Mouse (Mus musculus) lung, embryonic 14.5 days (tissue): ENCODE data around the gene Lrrn4. TPM values are rescaled to one million over a fixed set of nuclear protein-coding genes. Genes with fewer than 3 reads are reported as not detected.

Experiments used
- ATAC-seq: fragments of 200-750 bp; cut with Nextera tagmentation; 2 replicates; pipeline ENCODE4 v1.8.0; 2017; ENCODE audit warnings: mild to moderate bottlenecking, moderate TSS enrichment, moderate library complexity; ENCODE audit not compliant: insufficient read depth
- DNase-seq: peaks from one replicate; pipeline ENCODE4 v3.0.0-alpha.2; 2015
- H3K27ac ChIP-seq: fragments of 300-500 bp; sonication (generic); 2 replicates; pipeline ENCODE4 v1.5.1; 2014; ENCODE audit warnings: low read depth, mild to moderate bottlenecking, moderate library complexity
- H3K27me3 ChIP-seq: fragments of 300-500 bp; sonication (generic); 2 replicates; pipeline ENCODE4 v1.6.1; 2014; ENCODE audit warnings: low read length, control low read depth; ENCODE audit not compliant: insufficient read depth
- H3K36me3 ChIP-seq: fragments of 300-500 bp; sonication (generic); 2 replicates; pipeline ENCODE4 v1.6.1; 2014; ENCODE audit warnings: control low read depth; ENCODE audit not compliant: insufficient read depth
- H3K4me1 ChIP-seq: fragments of 300-500 bp; sonication (generic); 2 replicates; pipeline ENCODE4 v1.6.1; 2014; ENCODE audit warnings: antibody characterized with exemption, control low read depth; ENCODE audit not compliant: insufficient read depth
- H3K4me2 ChIP-seq: fragments of 300-500 bp; sonication (generic); 2 replicates; pipeline ENCODE4 v1.6.1; 2014; ENCODE audit warnings: mild to moderate bottlenecking
- H3K4me3 ChIP-seq: fragments of 300-500 bp; sonication (generic); 2 replicates; pipeline ENCODE4 v1.5.1; 2014; ENCODE audit warnings: low read depth, low read length
- H3K9ac ChIP-seq: fragments of 300-500 bp; sonication (generic); 2 replicates; pipeline ENCODE4 v1.6.1; 2014
- H3K9me3 ChIP-seq: fragments of 300-500 bp; sonication (generic); 2 replicates; pipeline ENCODE4 v1.6.1; 2016; ENCODE audit warnings: low read depth, low read length, control low read depth
- CTCF ChIP-seq: IDR thresholded peaks from 2 replicates; pipeline ENCODE4 v1.5.1; 2016; ENCODE audit warnings: antibody characterized with exemption, low read depth
- WGBS: fragments of 180-500 bp; shearing (Covaris S2); extraction: QIAGEN DNeasy Blood & Tissue Kit; methylation state at CpG from one replicate; pipeline ENCODE4 v1.1.7; 2014; 5-methylcytosine and 5-hydroxymethylcytosine counted together
- polyA plus RNA-seq: library from polyadenylated mRNA; unstranded; fragments of >200 nt; fragmentation: Nextera tagmentation; extraction: Ambion mirVana; gene quantifications from 2 replicates; pipeline ENCODE4 v1.2.1, GENCODE M21; 2014

Lrrn4 gene
- polyA plus RNA-seq, 1 experiment from 2014 or later, result 4.7 TPM

GRCm38 (mm10) chr2:132914785-132915184 is 34.1 kb upstream of the Lrrn4 start:
- no peaks in the 10 kb centered on the region for H3K9me3 ChIP-seq
- no peaks in the 10 kb centered on the region for H3K36me3 ChIP-seq
- H3K27me3 ChIP-seq, result no peaks in the 10 kb centered on the region
- no peak overlapping the region for H3K27ac ChIP-seq
- H3K4me1 ChIP-seq, result no peaks in the 10 kb centered on the region
- WGBS, result 56% methylated on average over 1 of the region's 1 CpGs
- H3K4me2 ChIP-seq, result no peak overlapping the region
- no peak for ATAC-seq
- TF ChIP-seq CTCF, result no peak
- H3K4me3 ChIP-seq, result no peak overlapping the region
- no peak for DNase-seq
- H3K9ac ChIP-seq, result no peak overlapping the region

- Histone ChIP-seq H3K9me3 (no peaks in the 10 kb centered on the region), H3K4me3 (no peak overlapping the region), H3K4me2 (no peak overlapping the region), H3K27ac (no peak overlapping the region), H3K4me1 (no peaks in the 10 kb centered on the region), H3K27me3 (no peaks in the 10 kb centered on the region), H3K9ac (no peak overlapping the region), H3K36me3 (no peaks in the 10 kb centered on the region)
- peak; percentile 63 for TF ChIP-seq CTCF
- DNase-seq (peak; percentile 77), ATAC-seq (no peak)
- 31% methylated on average over 8 of the region's 8 CpGs for WGBS
These were observed 26.1 kb upstream of the Lrrn4 start for GRCm38 (mm10) chr2:132906763-132907162.

GRCm38 (mm10) chr2:132904961-132905360 is 24.3 kb upstream of the Lrrn4 start:
- H3K9me3 ChIP-seq, result no peaks in the 10 kb centered on the region
- no peak overlapping the region for H3K4me3 ChIP-seq
- TF ChIP-seq CTCF, result no peak
- no peak overlapping the region for H3K4me2 ChIP-seq
- H3K27me3 ChIP-seq, result no peaks in the 10 kb centered on the region
- DNase-seq (no peak), ATAC-seq (no peak)
- H3K9ac ChIP-seq, result no peak overlapping the region
- H3K27ac ChIP-seq, result no peak overlapping the region
- no peaks in the 10 kb centered on the region for H3K36me3 ChIP-seq
- no peaks in the 10 kb centered on the region for H3K4me1 ChIP-seq
- 63% methylated on average over 2 of the region's 2 CpGs for WGBS

- Histone ChIP-seq H3K4me2 (no peak overlapping the region), H3K4me3 (no peak overlapping the region), H3K27ac (no peak overlapping the region), H3K9ac (no peak overlapping the region), H3K36me3 (no peaks in the 10 kb centered on the region), H3K9me3 (no peaks in the 10 kb centered on the region), H3K4me1 (no peaks in the 10 kb centered on the region), H3K27me3 (no peaks in the 10 kb centered on the region)
- 31% methylated on average over 3 of the region's 3 CpGs for WGBS
- TF ChIP-seq CTCF, result peak; percentile 78
- ATAC-seq (peak; percentile 79), DNase-seq (peak; percentile 91)
These were observed 22.8 kb upstream of the Lrrn4 start for GRCm38 (mm10) chr2:132903498-132903897.

GRCm38 (mm10) chr2:132902056-132902455 is 21.4 kb upstream of the Lrrn4 start:
- Histone ChIP-seq H3K4me2 (no peak overlapping the region), H3K4me1 (no peaks in the 10 kb centered on the region), H3K27ac (no peak overlapping the region), H3K27me3 (no peaks in the 10 kb centered on the region), H3K4me3 (no peak overlapping the region), H3K9ac (no peak overlapping the region), H3K9me3 (no peaks in the 10 kb centered on the region), H3K36me3 (no peaks in the 10 kb centered on the region)
- no peak for TF ChIP-seq CTCF
- WGBS, result 43% methylated on average over 4 of the region's 4 CpGs
- no peak for DNase-seq
- ATAC-seq, result no peak

GRCm38 (mm10) chr2:132901636-132902035 is 20.9 kb upstream of the Lrrn4 start:
- no peak for TF ChIP-seq CTCF
- no peaks in the 10 kb centered on the region for H3K27me3 ChIP-seq
- no peak overlapping the region for H3K4me2 ChIP-seq
- ATAC-seq, result no peak
- no peak overlapping the region for H3K27ac ChIP-seq
- no peak overlapping the region for H3K9ac ChIP-seq
- 55% methylated on average over 4 of the region's 4 CpGs for WGBS
- H3K4me3 ChIP-seq, result no peak overlapping the region
- H3K36me3 ChIP-seq, result no peaks in the 10 kb centered on the region
- H3K4me1 ChIP-seq, result no peaks in the 10 kb centered on the region
- DNase-seq, result no peak
- H3K9me3 ChIP-seq, result no peaks in the 10 kb centered on the region

- no peak for DNase-seq
- no peak for TF ChIP-seq CTCF
- WGBS, result 77% methylated on average over 1 of the region's 1 CpGs
These were observed 19.9 kb upstream of the Lrrn4 start for GRCm38 (mm10) chr2:132900596-132900995.

GRCm38 (mm10) chr2:132898211-132898610 is 17.5 kb upstream of the Lrrn4 start:
- Histone ChIP-seq H3K4me2 (no peak overlapping the region), H3K27ac (no peak overlapping the region), H3K27me3 (no peaks in the 10 kb centered on the region), H3K4me3 (no peak overlapping the region), H3K9me3 (no peaks in the 10 kb centered on the region), H3K9ac (no peak overlapping the region), H3K4me1 (no peaks in the 10 kb centered on the region), H3K36me3 (no peaks in the 10 kb centered on the region)
- ATAC-seq (no peak), DNase-seq (no peak)
- no peak for TF ChIP-seq CTCF
- 48% methylated on average over 1 of the region's 1 CpGs for WGBS

More at GRCm38 (mm10) chr2:132900596-132900995, 19.9 kb upstream of the Lrrn4 start:
- H3K9me3 ChIP-seq, result no peaks in the 10 kb centered on the region
- H3K4me2 ChIP-seq, result no peak overlapping the region
- H3K27me3 ChIP-seq, result no peaks in the 10 kb centered on the region
- no peak overlapping the region for H3K9ac ChIP-seq
- no peak overlapping the region for H3K4me3 ChIP-seq
- ATAC-seq, result no peak
- H3K4me1 ChIP-seq, result no peaks in the 10 kb centered on the region
- no peak overlapping the region for H3K27ac ChIP-seq
- no peaks in the 10 kb centered on the region for H3K36me3 ChIP-seq
